Mouse (Mus musculus) B cell, adult 2 months (primary cell): Measurements from ENCODE around the gene Scamp5.

ENCODE experiments used
- DNase-seq, 2 experiments: peaks; one replicate each; pipeline ENCODE4 v3.0.0; 2022

Scamp5 gene

GRCm38 (mm10) chr9:57407120-57407905 lies 60.5 kb downstream of the Scamp5 start:
- DNase-seq, result no peak

- DNase-seq, result no peak
Measured at GRCm38 (mm10) chr9:57406395-57406794, 61.5 kb downstream of the Scamp5 start.

GRCm38 (mm10) chr9:57404036-57404435 lies 63.8 kb downstream of the Scamp5 start:
- no peak for DNase-seq

- no peak for DNase-seq
Measured at GRCm38 (mm10) chr9:57402318-57403251, 65.3 kb downstream of the Scamp5 start.

- DNase-seq, result no peak
Measured at GRCm38 (mm10) chr9:57398773-57399172, 69.1 kb downstream of the Scamp5 start.

- DNase-seq, result no peak
Measured at GRCm38 (mm10) chr9:57392892-57393291, 75.0 kb downstream of the Scamp5 start.
